Mouse (Mus musculus): Measurements from ENCODE around the gene Tprn. TPM values are rescaled to one million over a fixed set of nuclear protein-coding genes. Genes with fewer than 3 reads are reported as not detected.

The Tprn gene
- polyA plus RNA-seq (2016; fragmentation: Nextera tagmentation; extraction: Ambion mirVana), result 8.7 and 9.7 TPM in 2 replicates

GRCm38 (mm10) chr2:25262291-25262767 is at the start of gene Tprn:
Gene Tprn (plus strand): TSS chr2:25262618.
- peaks cover 29% of the 10 kb centered on the region for H3K27me3 ChIP-seq (ENCODE audit: low read depth, poor library complexity, severe bottlenecking)
- H3K36me3 ChIP-seq, result no peaks in the 10 kb centered on the region
- DNase-seq (ENCODE audit: low spot score), result peak; percentile 90
- H3K9me3 ChIP-seq (replicated peaks), result no peaks in the 10 kb centered on the region
- H3K4me3 ChIP-seq, result peak within 1 kb of the TSS; percentile 85
- H3K4me1 ChIP-seq, result peaks cover 41% of the 10 kb centered on the region
- H3K27ac ChIP-seq, result peak within 1 kb of the TSS; percentile 80
- under 1% methylated on average over 39 of the region's 39 CpGs for WGBS

- Histone ChIP-seq H3K27ac (no peak overlapping the region), H3K36me3 (peaks cover 13% of the 10 kb centered on the region), H3K4me1 (peaks cover 18% of the 10 kb centered on the region), H3K9me3 (replicated peaks) (no peaks in the 10 kb centered on the region), H3K27me3 (ENCODE audit: low read depth, poor library complexity, severe bottlenecking) (peaks cover 22% of the 10 kb centered on the region), H3K4me3 (no peak overlapping the region)
- 63% methylated on average over 23 of the region's 23 CpGs for WGBS
- no peak for DNase-seq (ENCODE audit: low spot score)
These were observed 49.1 kb upstream of the Tprn start for GRCm38 (mm10) chr2:25213266-25213865.

- no peak for DNase-seq (ENCODE audit: low spot score)
- Histone ChIP-seq H3K27me3 (ENCODE audit: low read depth, poor library complexity, severe bottlenecking) (peaks cover 22% of the 10 kb centered on the region), H3K4me1 (peaks cover 18% of the 10 kb centered on the region), H3K9me3 (replicated peaks) (no peaks in the 10 kb centered on the region), H3K36me3 (peaks cover 3% of the 10 kb centered on the region; the same call in 1 of the 2 replicates), H3K27ac (no peak within 1 kb of the TSS), H3K4me3 (no peak within 1 kb of the TSS)
- 78% methylated on average over 3 of the region's 3 CpGs for WGBS
These were observed 48.0 kb upstream of the Tprn start, which contains the start of gene Stpg3 for GRCm38 (mm10) chr2:25214444-25214843. Gene Stpg3 (minus strand): TSS chr2:25214637.

GRCm38 (mm10) chr2:25217666-25218065 is 44.8 kb upstream of the Tprn start:
- peaks cover 21% of the 10 kb centered on the region for H3K27me3 ChIP-seq (ENCODE audit: low read depth, poor library complexity, severe bottlenecking)
- no peaks in the 10 kb centered on the region for H3K4me1 ChIP-seq
- 66% methylated on average over 2 of the region's 2 CpGs for WGBS
- H3K36me3 ChIP-seq, result peaks cover 14% of the 10 kb centered on the region
- no peak for DNase-seq (ENCODE audit: low spot score)
- no peak overlapping the region for H3K27ac ChIP-seq
- H3K4me3 ChIP-seq, result no peak overlapping the region
- no peaks in the 10 kb centered on the region for H3K9me3 ChIP-seq (replicated peaks)

- H3K27ac ChIP-seq, result no peak within 1 kb of the TSS
- peaks cover 13% of the 10 kb centered on the region for H3K27me3 ChIP-seq (ENCODE audit: low read depth, poor library complexity, severe bottlenecking)
- H3K4me3 ChIP-seq, result no peak within 1 kb of the TSS
- peaks cover 22% of the 10 kb centered on the region for H3K36me3 ChIP-seq
- no peaks in the 10 kb centered on the region for H3K9me3 ChIP-seq (replicated peaks)
- H3K4me1 ChIP-seq, result peaks cover 4% of the 10 kb centered on the region
- no peak for DNase-seq (ENCODE audit: low spot score)
These were observed 44.0 kb upstream of the Tprn start, which contains the start of gene Fam166a for GRCm38 (mm10) chr2:25218445-25218844. Gene Fam166a (plus strand): TSS chr2:25218745.

- DNase-seq (ENCODE audit: low spot score), result no peak
- peaks cover 24% of the 10 kb centered on the region for H3K36me3 ChIP-seq
- H3K4me1 ChIP-seq, result peaks cover 17% of the 10 kb centered on the region
- no peaks in the 10 kb centered on the region for H3K9me3 ChIP-seq (replicated peaks)
- WGBS, result 66% methylated on average over 5 of the region's 5 CpGs
- H3K27ac ChIP-seq, result no peak overlapping the region
- no peak overlapping the region for H3K4me3 ChIP-seq
- H3K27me3 ChIP-seq (ENCODE audit: low read depth, poor library complexity, severe bottlenecking), result no peaks in the 10 kb centered on the region
These were observed 41.1 kb upstream of the Tprn start for GRCm38 (mm10) chr2:25221331-25221772.

- no peaks in the 10 kb centered on the region for H3K27me3 ChIP-seq (ENCODE audit: low read depth, poor library complexity, severe bottlenecking)
- H3K27ac ChIP-seq, result peak overlapping the region; percentile 90
- 1% methylated on average over 53 of the region's 53 CpGs for WGBS
- H3K4me1 ChIP-seq, result peaks cover 31% of the 10 kb centered on the region
- H3K9me3 ChIP-seq (replicated peaks), result no peaks in the 10 kb centered on the region
- peak overlapping the region; percentile 75 for H3K4me3 ChIP-seq
- no peak for DNase-seq (ENCODE audit: low spot score)
- H3K36me3 ChIP-seq, result peaks cover 24% of the 10 kb centered on the region
These were observed 38.5 kb upstream of the Tprn start for GRCm38 (mm10) chr2:25223681-25224491.

GRCm38 (mm10) chr2:25224492-25224765 is 38.0 kb upstream of the Tprn start, which contains the start of gene Tubb4b:
Gene Tubb4b (minus strand): TSS chr2:25224702.
- H3K4me3 ChIP-seq, result peak within 1 kb of the TSS; percentile 75
- H3K27ac ChIP-seq, result peak within 1 kb of the TSS; percentile 95
- no peak for DNase-seq (ENCODE audit: low spot score)
- no peaks in the 10 kb centered on the region for H3K27me3 ChIP-seq (ENCODE audit: low read depth, poor library complexity, severe bottlenecking)
- peaks cover 24% of the 10 kb centered on the region for H3K36me3 ChIP-seq
- 0% methylated on average over 17 of the region's 17 CpGs for WGBS
- no peaks in the 10 kb centered on the region for H3K9me3 ChIP-seq (replicated peaks)
- peaks cover 34% of the 10 kb centered on the region for H3K4me1 ChIP-seq

GRCm38 (mm10) chr2:25224766-25225752 is 37.4 kb upstream of the Tprn start:
- H3K4me3 ChIP-seq, result peak overlapping the region; percentile 75
- peaks cover 24% of the 10 kb centered on the region for H3K36me3 ChIP-seq
- peak; percentile 94 for DNase-seq (ENCODE audit: low spot score)
- WGBS, result 2% methylated on average over 41 of the region's 41 CpGs
- no peaks in the 10 kb centered on the region for H3K9me3 ChIP-seq (replicated peaks)
- no peaks in the 10 kb centered on the region for H3K27me3 ChIP-seq (ENCODE audit: low read depth, poor library complexity, severe bottlenecking)
- H3K4me1 ChIP-seq, result peaks cover 34% of the 10 kb centered on the region
- H3K27ac ChIP-seq, result peak overlapping the region; percentile 95

- no peak for DNase-seq (ENCODE audit: low spot score)
- 83% methylated on average over 8 of the region's 8 CpGs for WGBS
- Histone ChIP-seq H3K27me3 (ENCODE audit: low read depth, poor library complexity, severe bottlenecking) (peaks cover 7% of the 10 kb centered on the region; the same call in 1 of the 2 replicates), H3K4me3 (peak overlapping the region; percentile 75), H3K36me3 (peaks cover 24% of the 10 kb centered on the region), H3K9me3 (replicated peaks) (no peaks in the 10 kb centered on the region), H3K27ac (peak overlapping the region; percentile 95), H3K4me1 (peaks cover 34% of the 10 kb centered on the region)
These were observed 36.5 kb upstream of the Tprn start for GRCm38 (mm10) chr2:25225811-25226379.

- Histone ChIP-seq H3K27me3 (ENCODE audit: low read depth, poor library complexity, severe bottlenecking) (peaks cover 16% of the 10 kb centered on the region; the same call in 1 of the 2 replicates), H3K4me1 (peaks cover 34% of the 10 kb centered on the region), H3K36me3 (peaks cover 17% of the 10 kb centered on the region), H3K9me3 (replicated peaks) (no peaks in the 10 kb centered on the region), H3K27ac (peak overlapping the region; percentile 20; the same call in 1 of the 2 replicates), H3K4me3 (no peak overlapping the region)
- DNase-seq (ENCODE audit: low spot score), result no peak
- 83% methylated on average over 5 of the region's 5 CpGs for WGBS
These were observed 35.6 kb upstream of the Tprn start for GRCm38 (mm10) chr2:25226864-25227263.

GRCm38 (mm10) chr2:25227406-25227805 is 35.0 kb upstream of the Tprn start:
- 92% methylated on average over 4 of the region's 4 CpGs for WGBS
- Histone ChIP-seq H3K36me3 (peaks cover 11% of the 10 kb centered on the region), H3K9me3 (replicated peaks) (no peaks in the 10 kb centered on the region), H3K27me3 (ENCODE audit: low read depth, poor library complexity, severe bottlenecking) (peaks cover 22% of the 10 kb centered on the region; the same call in 1 of the 2 replicates), H3K4me1 (peaks cover 34% of the 10 kb centered on the region), H3K4me3 (no peak overlapping the region), H3K27ac (0 out of 2 replicates have a peak overlapping the region, but pooled peaks have one; percentile 20)
- DNase-seq (ENCODE audit: low spot score), result no peak

Data from limb, embryonic 10.5 days (tissue).